Mouse (Mus musculus) forebrain, embryonic 13.5 days (tissue): ENCODE results near the gene Stpg1. TPM values are rescaled to one million over a fixed set of nuclear protein-coding genes. Genes with fewer than 3 reads are reported as not detected.

Source experiments
- ATAC-seq: fragments of 200-750 bp; cut with Nextera tagmentation; 2 replicates; pipeline ENCODE4 v1.8.0; 2017
- H3K27ac ChIP-seq: fragments of 300-500 bp; sonication (generic); 2 replicates; pipeline ENCODE4 v1.5.1; 2015; ENCODE audit warnings: inconsistent platforms, mild to moderate bottlenecking, moderate library complexity
- H3K27me3 ChIP-seq: fragments of 300-500 bp; sonication (generic); 2 replicates; pipeline ENCODE4 v1.6.1; 2015; ENCODE audit warnings: mild to moderate bottlenecking, inconsistent platforms
- H3K36me3 ChIP-seq: fragments of 300-500 bp; sonication (generic); 2 replicates; pipeline ENCODE4 v1.6.1; 2015; ENCODE audit warnings: mild to moderate bottlenecking, inconsistent platforms; ENCODE audit not compliant: poor library complexity, severe bottlenecking
- H3K4me1 ChIP-seq: fragments of 300-500 bp; sonication (generic); 2 replicates; pipeline ENCODE4 v1.6.1; 2015; ENCODE audit warnings: inconsistent platforms
- H3K4me2 ChIP-seq: fragments of 300-500 bp; sonication (generic); 2 replicates; pipeline ENCODE4 v1.6.1; 2015; ENCODE audit warnings: inconsistent platforms, mild to moderate bottlenecking, moderate library complexity
- H3K4me3 ChIP-seq: fragments of 300-500 bp; sonication (generic); 2 replicates; pipeline ENCODE4 v1.5.1; 2015; ENCODE audit warnings: mild to moderate bottlenecking, inconsistent platforms
- H3K9ac ChIP-seq: fragments of 300-500 bp; sonication (generic); 2 replicates; pipeline ENCODE4 v1.6.1; 2015; ENCODE audit warnings: mild to moderate bottlenecking, inconsistent platforms
- H3K9me3 ChIP-seq: fragments of 300-500 bp; sonication (generic); replicated peaks from 2 replicates; pipeline ENCODE4 v1.6.1; 2016; ENCODE audit warnings: inconsistent platforms
- WGBS: fragments of 180-500 bp; shearing (Covaris S2); methylation state at CpG from one replicate; pipeline ENCODE4 v1.1.7; 2015; 5-methylcytosine and 5-hydroxymethylcytosine counted together
- polyA plus RNA-seq: library from polyadenylated mRNA; unstranded; fragments of >200 nt; fragmentation: Nextera tagmentation; extraction: Ambion mirVana; gene quantifications from 2 replicates; pipeline ENCODE4 v1.2.1, GENCODE M21; 2015

Stpg1 gene
- polyA plus RNA-seq, 1 experiment from 2014 or later, result 0.25 TPM

DNA sequence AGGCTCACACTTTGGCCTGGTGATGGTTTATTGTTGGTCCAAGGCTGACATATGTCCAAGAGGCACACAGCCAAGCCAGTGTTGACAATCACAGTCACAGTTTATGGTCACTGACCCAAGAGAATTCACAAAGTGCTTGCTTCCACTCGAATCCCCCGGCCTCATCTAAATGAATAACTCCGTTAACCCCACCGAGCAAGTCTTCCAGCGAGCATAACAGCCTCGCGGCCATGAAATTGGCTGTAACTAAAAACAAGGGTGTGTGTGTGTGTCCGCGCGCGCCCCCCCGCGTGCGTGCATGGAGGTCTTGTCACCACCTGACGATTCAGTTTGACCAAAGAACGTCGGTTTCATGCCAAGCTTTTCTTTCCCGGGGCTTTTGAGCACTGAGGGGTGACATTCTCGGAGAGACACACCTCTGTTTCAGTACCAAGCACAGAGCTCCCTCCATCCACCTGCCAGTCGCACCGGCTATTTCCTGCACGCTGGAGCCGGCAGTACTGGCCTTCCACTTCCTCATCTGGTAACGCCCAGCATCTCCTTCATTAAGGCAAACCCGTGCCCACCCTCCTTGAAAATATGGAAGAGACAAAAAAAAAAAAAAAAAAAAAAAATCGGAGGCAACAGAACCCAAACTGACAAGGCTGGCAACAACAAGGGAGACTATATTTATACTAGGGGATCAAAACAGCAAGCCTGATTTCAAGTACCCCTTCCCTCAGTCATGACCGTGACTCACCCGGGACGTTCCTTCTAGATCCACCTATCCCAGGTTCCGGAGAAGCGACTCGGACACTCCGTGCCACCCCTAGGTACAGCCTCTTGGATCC, 684 bp upstream of the Stpg1 start:
- peak; percentile 39 for ATAC-seq
- WGBS, result 2% methylated on average over 33 of the region's 33 CpGs
- H3K36me3 ChIP-seq, result 0 out of 2 replicates have a peak, but pooled peaks cover 5% of the 10 kb centered on the region

DNA sequence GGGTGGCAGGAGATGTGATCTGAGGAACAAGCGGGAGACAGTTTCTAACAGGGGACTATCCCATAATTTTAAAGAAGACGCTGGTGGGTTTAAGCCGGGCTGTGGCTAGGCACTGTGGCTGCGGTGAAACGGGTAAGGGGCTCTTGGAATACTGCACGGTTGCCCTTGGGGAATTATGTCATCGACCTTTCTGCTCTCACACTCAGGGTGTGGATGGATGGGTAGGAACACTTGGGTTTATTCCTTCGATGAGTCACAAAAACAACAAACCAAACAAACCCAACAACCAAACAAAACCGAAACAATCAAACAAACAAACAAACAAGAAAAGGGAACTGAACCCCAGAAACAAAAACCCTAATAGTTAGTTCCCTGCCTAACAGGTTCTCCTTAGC, 804 bp downstream of the Stpg1 start:
- peak overlapping the region; percentile 64 for H3K4me3 ChIP-seq
- H3K4me1 ChIP-seq, result peaks cover 16% of the 10 kb centered on the region; the same call in 1 of the 2 replicates
- no peak for ATAC-seq
- no peaks in the 10 kb centered on the region for H3K36me3 ChIP-seq
- peaks cover 11% of the 10 kb centered on the region for H3K27me3 ChIP-seq
- H3K4me2 ChIP-seq, result peak overlapping the region; percentile 96
- 18% methylated on average over 9 of the region's 9 CpGs for WGBS
- no peak overlapping the region for H3K27ac ChIP-seq
- no peaks in the 10 kb centered on the region for H3K9me3 ChIP-seq
- H3K9ac ChIP-seq, result peak overlapping the region; percentile 63; the same call in 1 of the 2 replicates

More for the DNA sequence above, 684 bp upstream of the Stpg1 start:
- Histone ChIP-seq H3K4me3 (peak overlapping the region; percentile 64), H3K27ac (no peak overlapping the region), H3K9ac (peak overlapping the region; percentile 63), H3K9me3 (no peaks in the 10 kb centered on the region), H3K4me1 (peaks cover 16% of the 10 kb centered on the region; the same call in 1 of the 2 replicates), H3K27me3 (peaks cover 9% of the 10 kb centered on the region), H3K4me2 (peak overlapping the region; percentile 96)

DNA sequence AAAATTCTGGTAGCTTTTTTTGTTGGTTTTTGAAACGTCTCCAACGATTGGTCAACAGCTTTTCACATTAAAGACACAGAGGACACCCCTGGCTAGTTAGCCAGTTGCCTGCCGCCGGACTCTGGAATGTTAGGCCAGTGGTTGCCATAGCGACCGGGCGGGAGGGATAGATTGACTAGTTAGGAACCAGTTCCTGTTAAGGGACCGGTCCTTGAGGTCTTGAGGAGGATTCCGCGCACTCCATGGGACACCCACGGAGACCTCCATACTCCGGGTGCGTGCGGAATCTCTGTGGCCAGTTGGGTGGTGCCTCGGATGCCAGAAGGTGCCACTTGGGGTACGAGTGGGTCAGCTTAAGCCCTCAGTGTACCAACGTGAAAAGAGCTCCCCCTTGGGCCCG, 1.2 kb downstream of the Stpg1 start:
- Histone ChIP-seq H3K27me3 (peaks cover 11% of the 10 kb centered on the region), H3K9me3 (0 out of 2 replicates have a peak, but pooled peaks cover 4% of the 10 kb centered on the region), H3K4me2 (peak overlapping the region; percentile 96), H3K4me1 (peaks cover 16% of the 10 kb centered on the region; the same call in 1 of the 2 replicates), H3K36me3 (no peaks in the 10 kb centered on the region), H3K27ac (no peak overlapping the region), H3K9ac (no peak overlapping the region), H3K4me3 (peak overlapping the region; percentile 64; the same call in 1 of the 2 replicates)
- no peak for ATAC-seq
- 12% methylated on average over 18 of the region's 18 CpGs for WGBS

DNA sequence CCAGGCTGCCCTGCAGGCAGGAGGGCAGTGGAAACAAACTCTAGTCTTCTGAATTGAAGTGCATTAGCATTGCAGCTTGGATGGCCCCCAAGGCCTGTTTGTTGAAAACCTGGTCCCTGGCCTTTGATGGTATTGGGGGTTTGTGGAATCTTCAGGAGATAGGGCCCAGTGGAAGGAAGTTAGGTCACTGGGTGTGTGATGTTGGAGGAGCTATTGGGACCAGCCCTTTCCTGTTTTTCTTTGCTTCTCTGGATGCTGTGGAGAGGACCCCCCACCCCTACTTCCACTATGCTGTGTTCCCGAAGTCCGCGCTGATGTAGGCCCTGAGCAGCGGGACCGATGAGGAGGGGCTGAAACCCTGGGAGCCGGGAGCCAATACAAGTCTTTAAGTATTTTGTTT, 3.5 kb downstream of the Stpg1 start:
- H3K9me3 ChIP-seq, result 0 out of 2 replicates have a peak, but pooled peaks cover 7% of the 10 kb centered on the region
- H3K4me2 ChIP-seq, result no peak overlapping the region
- no peak overlapping the region for H3K4me3 ChIP-seq
- no peaks in the 10 kb centered on the region for H3K36me3 ChIP-seq
- no peak for ATAC-seq
- no peak overlapping the region for H3K9ac ChIP-seq
- 92% methylated on average over 6 of the region's 6 CpGs for WGBS
- peaks cover 11% of the 10 kb centered on the region for H3K27me3 ChIP-seq
- no peak overlapping the region for H3K27ac ChIP-seq
- H3K4me1 ChIP-seq, result peaks cover 16% of the 10 kb centered on the region; the same call in 1 of the 2 replicates

DNA sequence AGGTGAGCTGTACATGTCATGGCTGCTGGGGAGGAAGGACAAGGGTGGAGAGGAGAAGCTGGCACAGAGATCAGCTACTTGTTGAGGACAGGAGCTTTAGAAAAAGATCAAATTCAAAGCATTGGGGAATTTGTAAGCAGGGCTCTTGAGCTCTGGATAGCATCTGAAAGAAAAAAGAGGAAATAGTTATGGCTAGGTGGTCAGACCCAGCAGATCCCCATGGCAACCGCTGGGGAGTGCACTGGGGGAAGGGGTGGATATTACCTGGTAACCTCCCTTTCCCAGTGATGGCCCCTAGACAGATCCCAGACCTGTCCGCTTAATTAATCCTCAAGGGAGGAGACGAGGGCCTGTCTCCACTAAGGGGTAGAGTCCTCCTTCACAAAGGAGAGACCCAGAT, 5.2 kb downstream of the Stpg1 start:
- Histone ChIP-seq H3K4me3 (no peak overlapping the region), H3K9ac (no peak overlapping the region), H3K36me3 (no peaks in the 10 kb centered on the region), H3K27ac (no peak overlapping the region), H3K27me3 (peaks cover 11% of the 10 kb centered on the region), H3K4me1 (peaks cover 11% of the 10 kb centered on the region; the same call in 1 of the 2 replicates), H3K4me2 (no peak overlapping the region), H3K9me3 (0 out of 2 replicates have a peak, but pooled peaks cover 7% of the 10 kb centered on the region)
- ATAC-seq, result no peak
- WGBS, result 83% methylated on average over 3 of the region's 3 CpGs

DNA sequence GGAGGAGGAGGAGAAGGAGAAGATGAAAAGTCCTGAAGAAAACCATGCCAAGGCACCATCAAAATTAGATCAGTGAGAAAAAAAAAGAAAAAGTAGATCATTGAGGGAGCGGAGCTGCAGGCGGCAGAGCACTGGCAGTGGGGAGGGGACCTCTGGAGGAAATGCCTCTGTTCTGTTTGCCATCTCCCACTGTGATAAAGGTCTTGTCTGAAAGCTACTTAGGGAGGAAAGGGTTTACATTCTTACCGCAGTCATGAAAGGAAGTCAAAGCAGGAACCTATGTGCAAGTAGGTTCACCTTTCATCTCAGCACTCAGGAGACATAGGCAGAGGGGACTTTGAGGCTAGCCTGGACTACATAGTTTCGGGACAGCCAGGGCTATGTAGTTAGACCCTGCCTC, 7.0 kb downstream of the Stpg1 start:
- 45% methylated on average over 4 of the region's 4 CpGs for WGBS
- no peak for ATAC-seq
- no peak overlapping the region for H3K9ac ChIP-seq

DNA sequence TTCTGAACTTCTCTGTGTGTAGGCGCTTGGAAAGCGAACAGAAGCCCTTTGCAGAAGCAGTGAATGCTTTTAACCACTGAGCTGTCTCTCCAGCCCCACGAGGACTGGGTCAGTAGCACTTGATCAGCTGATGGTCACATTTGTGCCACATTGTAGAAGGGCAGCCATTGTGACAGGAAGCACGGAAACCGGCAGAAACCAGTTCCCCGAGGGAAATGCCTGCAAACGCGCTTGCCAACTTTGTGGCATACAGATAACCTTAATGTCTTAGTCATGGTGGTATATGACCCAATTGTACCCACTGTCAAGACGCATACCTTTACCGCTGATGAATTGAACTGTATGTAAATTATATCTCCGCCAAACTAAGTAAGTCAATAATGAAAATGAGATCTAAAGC, 11.2 kb downstream of the Stpg1 start:
- no peak overlapping the region for H3K9ac ChIP-seq
- H3K27me3 ChIP-seq, result no peaks in the 10 kb centered on the region
- no peak for ATAC-seq
- no peak overlapping the region for H3K4me2 ChIP-seq
- WGBS, result 85% methylated on average over 11 of the region's 11 CpGs
- H3K27ac ChIP-seq, result no peak overlapping the region
- H3K4me3 ChIP-seq, result no peak overlapping the region
- 0 out of 2 replicates have a peak, but pooled peaks cover 11% of the 10 kb centered on the region for H3K4me1 ChIP-seq
- no peaks in the 10 kb centered on the region for H3K36me3 ChIP-seq
- 0 out of 2 replicates have a peak, but pooled peaks cover 3% of the 10 kb centered on the region for H3K9me3 ChIP-seq

More for the DNA sequence above, 7.0 kb downstream of the Stpg1 start:
- Histone ChIP-seq H3K9me3 (0 out of 2 replicates have a peak, but pooled peaks cover 7% of the 10 kb centered on the region), H3K27ac (no peak overlapping the region), H3K4me2 (no peak overlapping the region), H3K27me3 (peaks cover 2% of the 10 kb centered on the region; the same call in 1 of the 2 replicates), H3K4me3 (no peak overlapping the region), H3K36me3 (no peaks in the 10 kb centered on the region), H3K4me1 (no peaks in the 10 kb centered on the region)

DNA sequence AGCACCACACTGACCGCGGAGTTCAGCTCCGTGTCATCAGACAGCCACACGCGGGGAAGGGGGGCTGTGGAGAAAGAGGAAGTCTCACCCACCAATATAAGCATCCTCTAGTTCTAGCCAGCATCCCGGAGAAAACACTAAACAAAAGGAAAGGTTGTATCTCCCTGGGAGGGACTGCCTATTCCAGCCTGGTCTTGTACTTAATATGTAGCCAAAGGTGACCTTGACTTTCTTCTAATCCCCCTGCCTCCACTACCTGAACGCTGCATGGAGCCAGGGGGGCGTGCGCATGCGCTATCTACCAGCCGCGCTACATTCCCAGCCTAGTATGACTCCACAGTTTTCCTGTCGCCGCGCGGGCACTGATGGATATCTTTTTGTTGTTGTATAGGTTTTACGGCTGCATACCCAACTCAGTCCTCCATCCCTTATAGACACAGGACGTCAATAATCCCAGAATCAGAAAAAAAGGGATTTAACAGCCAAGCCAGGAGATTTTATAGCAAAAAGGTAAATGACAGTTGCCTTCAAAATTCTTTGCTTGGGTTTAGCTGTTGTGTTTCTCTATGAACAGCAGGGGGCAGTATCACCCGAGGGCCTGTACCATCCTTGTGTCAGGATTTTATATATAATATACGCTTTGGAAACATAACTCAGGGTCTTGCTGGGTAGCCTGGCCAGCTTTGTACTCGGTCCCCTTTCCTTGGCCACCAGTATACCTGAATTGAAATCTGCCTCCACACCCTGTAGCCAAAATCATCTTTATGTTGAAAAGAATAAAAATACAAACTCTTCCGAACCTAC, 13.2 kb downstream of the Stpg1 start:
- ATAC-seq, result peak; percentile 33; the same call in 1 of the 2 replicates
- Histone ChIP-seq H3K36me3 (no peaks in the 10 kb centered on the region), H3K4me2 (peak overlapping the region; percentile 58), H3K27ac (no peak overlapping the region), H3K9ac (peak overlapping the region; percentile 53), H3K9me3 (no peaks in the 10 kb centered on the region), H3K4me3 (peak overlapping the region; percentile 23), H3K27me3 (no peaks in the 10 kb centered on the region), H3K4me1 (0 out of 2 replicates have a peak, but pooled peaks cover 11% of the 10 kb centered on the region)
- WGBS, result 18% methylated on average over 22 of the region's 22 CpGs

DNA sequence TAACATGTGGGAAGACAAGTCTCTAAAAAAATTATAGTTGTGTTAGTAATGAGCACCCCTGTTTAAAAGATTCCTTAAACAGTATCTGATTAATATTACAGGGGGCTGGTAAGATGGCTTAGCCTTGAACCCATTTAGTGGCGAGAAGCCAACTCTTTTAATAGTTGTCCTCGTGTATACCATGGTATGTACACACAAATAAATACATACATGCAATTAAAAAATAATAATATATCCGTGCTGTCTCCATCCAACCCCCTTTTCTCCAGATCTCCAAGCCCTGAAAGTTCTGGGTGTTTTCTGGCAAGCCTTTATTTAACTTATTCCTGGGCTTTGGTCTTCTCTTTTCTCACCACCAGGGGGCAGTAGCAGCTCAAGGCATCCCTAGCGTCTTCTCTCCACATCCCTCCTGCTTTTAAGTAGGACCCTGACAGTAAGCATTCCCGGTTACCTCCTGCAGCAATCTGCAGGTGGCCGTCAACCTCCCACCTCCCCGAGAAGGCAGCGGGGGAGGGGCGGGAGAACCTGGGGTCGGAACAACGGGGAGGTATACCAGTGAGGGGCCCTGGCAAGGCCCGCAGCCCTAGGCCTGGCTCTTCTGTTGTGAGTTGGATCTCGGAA, 13.9 kb downstream of the Stpg1 start:
- H3K4me2 ChIP-seq, result peak overlapping the region; percentile 52
- 0 out of 2 replicates have a peak, but pooled peaks cover 11% of the 10 kb centered on the region for H3K4me1 ChIP-seq
- ATAC-seq, result peak; percentile 55; the same call in 1 of the 2 replicates
- no peaks in the 10 kb centered on the region for H3K9me3 ChIP-seq
- H3K27ac ChIP-seq, result no peak overlapping the region
- H3K4me3 ChIP-seq, result peak overlapping the region; percentile 17; the same call in 1 of the 2 replicates
- H3K9ac ChIP-seq, result peak overlapping the region; percentile 34; the same call in 1 of the 2 replicates
- H3K36me3 ChIP-seq, result no peaks in the 10 kb centered on the region
- 11% methylated on average over 13 of the region's 13 CpGs for WGBS
- no peaks in the 10 kb centered on the region for H3K27me3 ChIP-seq

DNA sequence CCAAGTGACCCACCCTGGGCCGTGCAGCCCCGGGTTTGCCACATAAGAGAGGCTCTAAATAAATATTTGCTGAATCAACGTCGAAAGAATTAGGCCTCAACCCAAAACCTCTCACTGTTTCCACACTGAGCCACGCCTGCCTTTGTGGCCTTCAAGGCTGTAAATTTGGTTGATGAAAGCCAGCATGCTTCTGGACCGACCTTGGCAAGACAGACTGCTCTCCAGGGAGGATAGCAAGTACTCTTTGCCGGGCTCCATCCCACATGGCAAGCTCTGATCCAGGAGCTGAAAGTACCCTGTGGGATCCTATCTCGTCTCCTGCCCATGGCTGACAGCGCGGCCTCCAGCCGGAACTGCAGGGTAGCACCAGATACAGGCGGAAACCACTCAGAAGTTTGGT, 14.9 kb downstream of the Stpg1 start:
- H3K4me3 ChIP-seq, result no peak overlapping the region
- 0 out of 2 replicates have a peak, but pooled peaks cover 11% of the 10 kb centered on the region for H3K4me1 ChIP-seq
- H3K4me2 ChIP-seq, result no peak overlapping the region
- no peaks in the 10 kb centered on the region for H3K27me3 ChIP-seq
- WGBS, result 63% methylated on average over 12 of the region's 12 CpGs
- no peaks in the 10 kb centered on the region for H3K9me3 ChIP-seq
- ATAC-seq, result no peak
- H3K9ac ChIP-seq, result no peak overlapping the region
- H3K27ac ChIP-seq, result no peak overlapping the region
- H3K36me3 ChIP-seq, result no peaks in the 10 kb centered on the region

DNA sequence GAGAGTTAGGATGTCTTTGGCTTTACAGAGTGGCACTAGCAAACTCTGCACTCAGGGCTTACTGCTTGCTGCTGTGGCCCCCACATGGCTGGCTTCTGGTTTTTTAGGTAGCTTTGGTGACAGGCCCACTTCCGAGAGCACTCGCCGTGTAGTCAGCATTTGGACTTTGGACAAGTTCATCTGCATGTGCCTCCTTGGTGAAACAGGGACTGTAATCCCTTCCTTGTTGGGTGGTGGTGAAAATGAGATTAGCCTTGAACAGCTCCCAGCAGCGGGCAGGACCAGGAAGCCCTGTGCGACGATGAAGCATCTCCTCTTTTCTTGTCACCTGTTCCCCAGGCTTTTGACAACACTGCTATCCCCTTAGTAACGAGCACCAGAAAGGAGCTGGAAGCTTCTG, 19.3 kb downstream of the Stpg1 start:
- H3K27me3 ChIP-seq, result no peaks in the 10 kb centered on the region
- H3K4me3 ChIP-seq, result no peak overlapping the region
- WGBS, result 88% methylated on average over 7 of the region's 7 CpGs
- H3K9me3 ChIP-seq, result no peaks in the 10 kb centered on the region
- H3K27ac ChIP-seq, result no peak overlapping the region
- no peaks in the 10 kb centered on the region for H3K36me3 ChIP-seq
- H3K4me2 ChIP-seq, result no peak overlapping the region
- 0 out of 2 replicates have a peak, but pooled peaks cover 3% of the 10 kb centered on the region for H3K4me1 ChIP-seq
- no peak overlapping the region for H3K9ac ChIP-seq
- no peak for ATAC-seq
